Mouse (Mus musculus) frontal cortex, adult 2 months (tissue): ENCODE measurements at regions not wholly inside any gene's neighbourhood (a gene's known extent, or its start where the extent isn't known, plus 50 kb on each side); places are given as distances from the start of the nearest gene placed in this dataset.
A peak's percentile ranks its signal among the peaks of the same experiment; 100 is the strongest.

Experiments used
- DNase-seq, 2 experiments: peaks; one replicate each; pipeline ENCODE4 v3.0.0; 2022; ENCODE audit warnings: low spot score in 1 of 2; ENCODE audit errors: extremely low spot score in 1 of 2

DNA sequence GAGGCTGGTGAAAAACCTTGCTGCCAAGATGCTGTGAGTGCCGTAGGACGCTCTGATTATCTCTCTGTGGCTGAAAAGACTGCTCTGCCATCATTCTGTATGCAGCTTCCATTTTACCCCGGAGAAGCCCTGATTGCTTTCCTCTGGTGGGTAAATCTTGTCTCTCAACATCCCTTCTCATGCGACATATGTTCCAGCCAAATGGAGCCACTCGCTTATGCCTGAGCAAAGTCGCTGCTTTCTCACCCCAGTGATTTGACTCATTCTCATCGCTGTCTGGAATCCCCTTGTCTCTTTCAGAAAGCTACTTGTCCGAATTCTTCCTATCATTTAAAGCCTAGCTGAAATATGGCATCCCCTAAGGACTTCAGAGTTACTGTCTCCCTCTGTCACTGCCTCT, 166.2 kb upstream of the Masp1 start:
- peak; percentile 27 to 62 for DNase-seq

DNA sequence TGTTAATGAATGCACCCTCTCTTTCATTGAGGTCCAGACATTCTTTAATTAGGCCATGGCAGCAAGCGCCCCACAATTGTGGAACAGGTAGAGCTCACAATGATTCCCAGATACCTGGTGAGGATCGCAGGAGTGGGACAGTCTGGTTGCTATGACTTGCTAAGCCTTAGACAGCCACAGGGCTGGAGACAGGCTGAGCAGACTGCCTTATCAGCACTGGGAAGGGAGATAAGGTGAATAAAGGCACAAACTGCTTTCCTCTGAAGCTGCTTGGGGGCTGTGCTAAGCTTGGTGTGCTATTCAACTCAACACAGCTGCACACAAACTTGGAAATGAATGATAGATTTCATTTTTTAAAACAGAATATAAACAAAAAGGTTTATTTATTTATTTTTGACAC, 159.8 kb upstream of the Masp1 start:
- DNase-seq = no peak

DNA sequence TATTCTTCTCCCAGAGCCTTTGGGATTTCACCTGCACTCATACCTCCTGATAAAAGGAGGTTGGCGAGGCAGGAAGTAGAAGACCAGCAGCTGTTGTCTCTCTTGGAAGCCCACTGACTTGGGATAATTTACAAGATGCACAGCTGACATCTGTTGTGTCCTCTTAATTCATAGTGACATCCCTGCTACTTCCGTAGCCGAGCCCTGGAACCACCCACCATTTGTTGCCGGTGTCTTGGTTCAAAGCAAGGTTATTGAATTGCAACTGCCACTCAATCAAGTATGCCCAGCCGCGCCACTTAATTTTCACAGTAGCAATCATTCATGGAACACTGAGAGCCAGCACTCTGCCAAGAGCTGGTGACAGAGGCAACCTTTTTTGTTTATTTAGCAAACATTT, 151.8 kb upstream of the Masp1 start:
- no peak for DNase-seq

DNA sequence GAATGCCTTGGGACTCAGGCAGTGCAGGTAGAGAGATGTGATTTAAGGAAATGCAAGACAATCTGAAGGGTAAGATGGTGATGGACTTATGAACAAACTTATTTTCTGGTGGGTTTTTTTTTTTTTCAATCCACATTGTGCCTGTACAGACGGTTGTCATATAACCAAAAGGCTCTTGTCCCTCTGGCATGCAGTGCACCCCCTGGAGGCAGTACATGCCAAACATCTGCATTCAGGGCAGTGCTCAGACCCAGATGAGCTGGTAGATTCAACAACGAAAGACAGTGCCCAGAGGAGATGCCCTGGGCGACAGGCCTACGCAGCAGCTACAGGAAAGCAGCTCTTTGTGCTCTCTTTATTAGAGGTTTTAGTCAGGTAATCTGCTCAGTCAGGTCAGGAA, 149.5 kb upstream of the Masp1 start:
- no peak for DNase-seq

DNA sequence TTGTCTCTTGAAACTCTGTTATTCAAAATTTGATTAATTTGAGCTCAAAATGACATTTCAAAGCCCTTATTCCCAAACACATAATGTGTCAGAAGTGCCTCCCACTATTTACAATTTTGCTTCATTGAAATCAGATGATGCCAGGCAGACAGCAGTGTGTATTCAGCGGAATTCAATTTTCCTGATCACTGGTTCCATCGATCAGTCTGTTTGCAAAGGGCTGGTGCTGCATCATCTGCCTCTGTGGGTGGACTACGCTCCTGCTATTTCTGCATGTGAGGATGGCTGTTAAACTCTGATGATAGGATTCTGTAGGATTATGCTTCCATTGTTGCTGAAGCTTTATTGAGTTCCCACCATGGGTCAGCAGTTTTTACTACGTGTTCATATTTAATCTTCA, 149.0 kb upstream of the Masp1 start:
- DNase-seq = no peak
